Mouse (Mus musculus) adrenal gland, adult (tissue): ENCODE measurements around the gene Tbc1d5.

Experiments used
- DNase-seq, 2 experiments: peaks; one replicate each; pipeline ENCODE4 v3.0.0; 2022 to 2023; ENCODE audit warnings: low spot score in 1 of 2; ENCODE audit not compliant: inconsistent age in 2 of 2

Gene Tbc1d5

DNA sequence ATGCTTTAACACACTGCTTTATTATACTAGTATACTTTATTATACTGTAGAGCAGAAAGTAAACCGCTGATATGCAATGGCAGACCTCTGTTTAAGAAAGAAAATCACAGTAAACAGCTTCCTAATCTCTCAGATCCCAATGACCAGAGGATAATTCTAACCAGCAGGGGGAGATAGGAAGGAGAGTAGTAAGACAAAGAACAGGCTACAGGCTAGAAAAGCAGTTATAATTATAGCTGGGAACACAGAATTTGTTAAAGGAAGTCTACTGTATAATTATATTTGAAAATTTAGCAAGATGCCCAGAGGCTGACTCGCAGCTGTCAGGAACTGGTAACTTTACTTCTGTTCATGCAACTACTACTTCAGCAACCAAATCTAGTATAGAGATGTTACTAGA, 68.0 kb downstream of the Tbc1d5 start:
- peak in 1 of 2 experiments; percentile 65 for DNase-seq

DNA sequence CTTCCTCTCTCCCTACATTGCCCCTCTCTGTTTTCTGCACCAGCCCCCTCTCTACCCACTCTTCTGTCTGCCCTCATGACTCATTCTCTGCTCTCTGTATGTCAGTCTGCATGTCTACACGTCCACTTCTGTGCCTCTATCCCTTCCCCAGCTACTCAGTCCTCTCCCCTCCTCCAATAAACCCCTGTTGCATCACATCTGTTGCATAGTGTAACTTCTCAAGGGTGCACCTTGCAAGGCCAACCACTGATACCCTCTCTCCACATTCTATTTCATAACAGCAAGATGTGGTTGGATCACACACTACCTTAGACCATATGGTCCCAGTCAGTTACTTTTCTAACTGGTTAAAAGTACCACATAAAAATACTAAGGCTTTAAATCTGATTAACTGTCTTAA, 74.9 kb downstream of the Tbc1d5 start:
- DNase-seq = no peak

DNA sequence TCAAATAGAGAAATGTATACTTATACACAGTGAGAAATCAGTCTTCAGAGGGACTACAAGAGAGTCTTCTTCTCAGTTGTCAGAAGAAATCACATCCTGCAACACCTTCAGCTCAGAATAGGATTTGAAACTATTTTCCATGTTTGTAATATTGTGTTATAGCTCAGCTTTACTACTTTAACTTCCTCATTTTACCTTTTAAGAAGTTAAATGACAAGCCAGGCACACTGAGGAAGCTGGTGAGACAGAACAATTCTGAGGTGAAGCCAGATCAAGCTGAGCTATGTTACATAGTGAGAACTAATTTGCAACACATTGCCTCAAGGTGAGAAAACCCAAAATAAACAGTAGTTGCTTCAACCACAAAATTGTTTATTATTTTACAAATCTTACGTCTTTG, 135.3 kb downstream of the Tbc1d5 start:
- DNase-seq = no peak

DNA sequence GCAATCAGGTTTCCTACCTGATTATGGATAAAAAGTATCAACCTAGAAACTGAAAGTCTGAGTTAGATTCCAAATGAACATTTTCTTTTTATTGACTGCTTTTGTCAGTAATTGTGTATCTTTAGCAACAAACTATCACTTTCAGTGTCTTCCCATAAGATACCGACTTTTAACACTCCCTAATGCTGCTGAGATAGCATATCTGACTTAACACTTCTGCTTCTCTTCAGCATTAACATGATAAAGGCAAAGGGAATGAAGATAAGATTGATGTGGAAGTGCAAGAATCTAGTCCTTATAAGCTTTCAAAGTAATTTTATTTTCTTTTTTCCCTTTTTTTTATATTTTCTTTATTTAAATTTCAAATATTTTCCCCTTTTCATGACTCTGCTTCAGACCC, 138.3 kb downstream of the Tbc1d5 start:
- DNase-seq = no peak

DNA sequence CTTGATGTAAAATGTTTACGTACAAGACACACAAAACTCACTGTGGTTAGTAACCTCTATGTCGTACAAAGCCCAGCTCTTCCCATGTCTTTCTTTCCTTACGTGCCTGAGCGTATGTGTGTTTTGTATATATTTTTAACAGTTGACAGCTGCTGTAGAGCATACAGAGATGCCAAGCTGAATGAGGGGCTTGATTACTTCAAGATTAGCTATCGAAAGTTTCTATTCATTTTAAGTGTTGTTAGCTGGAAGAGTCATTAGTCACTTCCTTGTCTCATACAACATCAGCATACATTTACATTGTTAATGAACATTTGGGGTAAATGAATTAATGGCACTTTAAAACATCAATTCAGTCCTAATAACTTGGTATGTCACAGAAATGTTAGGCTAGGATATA, 155.9 kb downstream of the Tbc1d5 start:
- no peak for DNase-seq

GRCm38 (mm10) chr17:51016384-51016783, 162.8 kb downstream of the Tbc1d5 start:
- no peak for DNase-seq

DNA sequence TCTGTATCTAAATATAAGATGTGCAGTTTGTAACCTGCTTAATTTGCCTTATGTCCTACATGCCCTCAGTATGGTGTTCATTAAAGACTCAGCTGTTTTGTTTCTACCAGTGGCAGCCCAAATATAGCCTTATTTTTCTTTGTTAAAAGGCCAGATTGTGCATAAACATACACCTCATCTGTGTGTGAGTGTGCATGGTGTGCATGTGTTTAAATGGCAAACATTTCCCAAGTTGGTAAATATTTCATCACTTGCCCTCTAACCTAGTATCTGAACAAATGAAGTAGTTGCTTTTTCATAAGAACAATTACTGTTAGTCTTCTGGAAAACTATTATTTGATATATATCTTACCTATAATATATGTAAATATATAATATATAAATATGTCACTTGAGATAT, 165.2 kb downstream of the Tbc1d5 start:
- no peak for DNase-seq

DNA sequence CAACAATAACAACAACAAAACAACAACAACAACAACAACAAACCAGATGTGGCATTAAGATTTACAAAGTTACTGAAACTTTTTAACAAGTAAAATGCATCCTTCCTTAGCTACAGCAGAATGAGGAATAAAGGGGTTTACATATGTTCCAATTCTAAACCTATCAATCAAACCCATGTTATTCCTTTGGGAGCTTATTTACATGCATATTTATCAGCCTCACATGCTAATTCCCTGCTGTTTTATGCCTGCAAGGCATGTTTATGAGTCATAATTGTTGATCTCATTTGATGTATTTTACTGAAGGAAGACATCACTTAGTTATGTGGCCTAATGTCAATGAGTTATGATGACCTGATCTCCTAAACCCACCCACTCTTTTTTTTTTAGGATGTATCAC, 176.0 kb downstream of the Tbc1d5 start:
- no peak for DNase-seq

GRCm38 (mm10) chr17:50998216-50998615, 180.9 kb downstream of the Tbc1d5 start:
- no peak for DNase-seq

GRCm38 (mm10) chr17:50993294-50993993, 185.7 kb downstream of the Tbc1d5 start:
- peak; percentile 20 to 44 for DNase-seq

GRCm38 (mm10) chr17:50990770-50991405, 188.3 kb downstream of the Tbc1d5 start:
- DNase-seq = no peak

DNA sequence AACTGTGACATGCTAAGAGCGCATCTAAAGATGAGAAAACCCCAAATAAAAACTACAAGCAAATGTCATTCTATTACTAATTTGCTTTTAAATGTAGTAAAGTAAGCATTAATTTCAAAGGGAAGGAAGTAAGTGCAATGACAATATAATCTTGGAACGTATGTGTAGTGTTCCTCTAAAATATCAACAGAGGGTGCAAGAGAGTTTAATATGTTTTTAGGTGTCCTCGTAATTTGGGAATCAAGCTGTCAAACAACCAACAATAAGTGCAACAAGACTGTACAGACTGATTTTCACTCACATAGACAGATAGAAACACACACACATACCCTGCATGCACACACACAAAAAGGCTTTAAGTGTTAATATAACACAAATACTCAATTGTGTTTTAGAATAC, 191.2 kb downstream of the Tbc1d5 start:
- no peak for DNase-seq

DNA sequence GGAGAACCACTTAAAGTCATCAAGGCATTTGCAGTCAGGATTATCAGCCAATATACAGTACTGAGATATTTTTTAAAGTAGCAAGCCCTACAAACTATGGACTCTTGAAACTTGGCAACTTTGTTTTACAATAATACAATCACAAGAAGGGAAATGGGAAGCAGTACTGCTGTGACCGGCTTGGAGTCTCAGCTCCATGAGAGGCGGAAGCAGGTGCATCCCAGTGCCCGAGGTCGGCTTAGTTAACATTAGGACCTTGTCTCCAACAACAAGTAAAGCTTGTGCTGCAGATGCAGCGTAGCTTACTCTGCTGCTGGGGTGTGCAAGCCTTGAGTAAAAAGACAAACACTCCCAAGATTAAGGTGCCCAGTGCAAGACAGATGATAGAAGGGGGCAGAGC, 197.2 kb downstream of the Tbc1d5 start:
- no peak for DNase-seq

GRCm38 (mm10) chr17:50972142-50972541, 207.0 kb downstream of the Tbc1d5 start:
- peak in 1 of 2 experiments; percentile 56 for DNase-seq

DNA sequence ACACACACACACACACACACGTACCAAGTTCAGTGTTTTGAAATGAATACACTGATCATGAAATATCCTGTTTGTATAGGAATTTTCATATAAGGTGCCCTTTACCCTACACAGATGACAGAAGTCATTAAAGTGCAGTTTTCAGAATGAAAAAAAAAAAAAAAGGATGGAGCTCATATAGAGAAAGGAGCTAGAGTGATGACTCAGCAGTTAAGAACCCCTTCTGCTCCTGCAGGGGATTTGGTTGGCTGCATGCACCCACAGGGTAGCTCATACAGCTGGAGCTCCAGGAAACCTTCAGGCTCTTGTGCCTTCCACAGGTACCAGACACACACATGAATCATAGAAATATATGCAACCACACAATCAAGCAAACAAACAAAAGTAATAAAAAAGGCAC, 213.0 kb downstream of the Tbc1d5 start:
- DNase-seq = no peak

DNA sequence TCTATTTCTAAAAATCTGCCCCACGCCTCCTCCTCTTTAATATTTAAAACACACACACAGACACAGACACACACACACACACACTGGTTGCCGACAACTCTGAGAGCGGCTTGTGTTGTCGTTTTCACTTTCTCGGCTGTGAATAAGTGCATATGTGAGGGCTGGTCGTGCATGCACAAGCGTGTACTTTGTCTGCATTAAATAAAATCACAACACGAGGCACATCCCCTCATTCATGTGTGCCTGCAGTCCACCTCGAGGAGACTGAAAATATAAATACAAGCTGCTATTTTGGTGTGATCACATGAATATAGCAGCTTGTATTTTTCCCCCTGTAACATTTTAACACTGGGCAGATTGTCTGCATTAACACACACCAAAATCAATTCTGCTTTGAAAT, 224.8 kb downstream of the Tbc1d5 start:
- DNase-seq = no peak

GRCm38 (mm10) chr17:50922308-50922707, 256.8 kb downstream of the Tbc1d5 start:
- no peak for DNase-seq

DNA sequence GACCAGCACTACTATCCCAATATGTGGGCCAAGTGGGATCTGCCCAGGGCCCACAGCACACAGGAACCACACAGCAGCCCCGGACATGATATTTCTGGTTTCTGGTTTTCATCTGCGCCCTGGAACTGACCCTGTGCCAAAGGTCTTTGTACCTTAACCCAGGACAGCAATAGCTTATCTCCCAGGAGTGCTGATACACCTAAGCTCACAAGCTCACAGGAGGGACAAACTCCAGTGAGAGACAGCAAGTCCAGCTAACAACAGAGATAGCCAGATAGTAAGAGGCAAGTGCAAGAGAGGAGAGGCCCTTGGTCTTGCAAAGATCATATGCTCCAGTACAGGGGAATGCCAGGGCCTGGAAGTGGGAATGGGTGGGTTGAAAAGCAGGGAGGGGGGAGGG, 263.9 kb downstream of the Tbc1d5 start:
- no peak for DNase-seq

- no peak for DNase-seq
Observed at GRCm38 (mm10) chr17:50908568-50909335, 270.4 kb downstream of the Tbc1d5 start.

- DNase-seq = no peak
Observed at GRCm38 (mm10) chr17:50908160-50908559, 271.0 kb downstream of the Tbc1d5 start.

DNA sequence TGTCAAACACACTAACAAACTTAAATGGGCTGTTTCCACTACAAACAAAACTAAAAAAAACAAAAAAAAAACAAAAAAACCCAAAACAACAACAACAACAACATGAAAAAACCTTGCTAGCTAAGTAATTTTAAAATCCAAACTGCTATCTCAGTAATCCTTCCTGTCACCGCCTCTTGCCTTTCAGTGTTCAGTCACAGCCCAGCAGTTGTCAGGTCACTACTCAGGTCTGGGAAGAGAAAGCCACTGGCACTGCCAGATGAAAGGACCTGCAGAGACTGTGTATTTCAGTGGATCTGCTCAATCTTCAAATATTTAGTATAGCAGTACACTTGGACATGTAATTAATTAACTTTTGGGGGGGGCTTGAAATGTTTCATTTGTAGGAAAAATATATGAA, 272.5 kb downstream of the Tbc1d5 start:
- no peak for DNase-seq

DNA sequence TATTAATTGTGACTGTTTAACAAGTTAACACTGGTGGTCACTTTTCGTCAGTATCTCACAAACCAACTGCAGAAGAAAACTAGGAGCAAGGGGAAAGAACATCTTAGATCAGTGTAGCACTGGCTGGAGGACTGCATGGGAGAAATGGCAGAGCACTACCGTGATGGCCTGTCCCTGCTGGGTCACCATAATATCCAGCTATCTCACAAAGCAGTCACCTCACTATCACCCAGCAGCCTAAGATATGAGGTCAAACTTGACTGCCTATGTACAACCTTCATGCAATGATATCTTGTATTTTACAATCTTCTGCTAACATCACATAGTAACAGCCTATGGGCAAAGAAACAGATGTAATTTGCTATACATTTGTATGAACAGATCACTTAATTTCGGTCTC, 274.7 kb downstream of the Tbc1d5 start:
- DNase-seq = no peak
